Mouse (Mus musculus) heart, postnatal 0 days (tissue): ENCODE measurements around the gene Lhfpl2. TPM values are rescaled to one million over a fixed set of nuclear protein-coding genes. Genes with fewer than 3 reads are reported as not detected.
A peak's percentile ranks its signal among the peaks of the same experiment; 100 is the strongest.

Experiments used
- ATAC-seq: fragments of 200-750 bp; cut with Nextera tagmentation; 2 replicates; pipeline ENCODE4 v1.8.0; 2017; ENCODE audit warnings: low read depth, moderate number of reproducible peaks, moderate library complexity; ENCODE audit not compliant: insufficient read depth
- DNase-seq: peaks from one replicate; pipeline ENCODE4 v3.0.0-alpha.2; 2016; ENCODE audit warnings: low spot score
- H3K27ac ChIP-seq: fragments of 300-500 bp; sonication (generic); 2 replicates; pipeline ENCODE4 v1.5.1; 2014; ENCODE audit warnings: low read depth, mild to moderate bottlenecking
- H3K27me3 ChIP-seq: fragments of 300-500 bp; sonication (generic); 2 replicates; pipeline ENCODE4 v1.6.1; 2014; ENCODE audit warnings: low read length, mixed read lengths; ENCODE audit not compliant: control insufficient read depth, insufficient read depth
- H3K36me3 ChIP-seq: fragments of 300-500 bp; sonication (generic); replicated peaks from 2 replicates; pipeline ENCODE4 v1.6.1; 2014; ENCODE audit warnings: low read length, mixed read lengths; ENCODE audit not compliant: control insufficient read depth, insufficient read depth
- H3K4me1 ChIP-seq: fragments of 300-500 bp; sonication (generic); 2 replicates; pipeline ENCODE4 v1.6.1; 2014; ENCODE audit warnings: antibody characterized with exemption; ENCODE audit not compliant: control insufficient read depth, insufficient read depth
- H3K4me2 ChIP-seq: fragments of 300-500 bp; sonication (generic); 2 replicates; pipeline ENCODE4 v1.6.1; 2014; ENCODE audit warnings: low read depth, mild to moderate bottlenecking, low read length, moderate library complexity
- H3K4me3 ChIP-seq: fragments of 300-500 bp; sonication (generic); 2 replicates; pipeline ENCODE4 v1.5.1; 2014; ENCODE audit warnings: low read depth, low read length
- H3K9ac ChIP-seq: fragments of 300-500 bp; sonication (generic); replicated peaks from 2 replicates; pipeline ENCODE4 v1.6.1; 2014; ENCODE audit warnings: low read depth, low read length, mixed read lengths
- H3K9me3 ChIP-seq: fragments of 300-500 bp; sonication (generic); replicated peaks from 2 replicates; pipeline ENCODE4 v1.6.1; 2016; ENCODE audit warnings: low read length; ENCODE audit not compliant: control insufficient read depth
- CTCF ChIP-seq: IDR thresholded peaks from 2 replicates; pipeline ENCODE4 v1.5.1; 2016; ENCODE audit warnings: antibody characterized with exemption, control low read depth, low read depth
- EP300 ChIP-seq: IDR thresholded peaks from 2 replicates; pipeline ENCODE4 v1.6.1; 2016; ENCODE audit warnings: antibody characterized with exemption, low read depth
- WGBS: fragments of 180-500 bp; shearing (Covaris S2); extraction: QIAGEN DNeasy Blood & Tissue Kit; methylation state at CpG from one replicate; pipeline ENCODE4 v1.1.7; 2014; 5-methylcytosine and 5-hydroxymethylcytosine counted together
- polyA plus RNA-seq: library from polyadenylated mRNA; unstranded; fragments of >200 nt; fragmentation: Nextera tagmentation; extraction: Ambion mirVana; gene quantifications from 2 replicates; pipeline ENCODE4 v1.2.1, GENCODE M21; 2015
- total RNA-seq: library from RNA; depleted of rRNA; stranded (reverse); fragments of >200 nt; gene quantifications from 2 replicates; pipeline ENCODE4 v1.2.3, GENCODE M21; 2014; ENCODE audit warnings: low replicate concordance

Gene Lhfpl2
- total and polyA plus RNA-seq, 2 experiments from 2014 or later = 10.8 to 22.5 TPM

DNA sequence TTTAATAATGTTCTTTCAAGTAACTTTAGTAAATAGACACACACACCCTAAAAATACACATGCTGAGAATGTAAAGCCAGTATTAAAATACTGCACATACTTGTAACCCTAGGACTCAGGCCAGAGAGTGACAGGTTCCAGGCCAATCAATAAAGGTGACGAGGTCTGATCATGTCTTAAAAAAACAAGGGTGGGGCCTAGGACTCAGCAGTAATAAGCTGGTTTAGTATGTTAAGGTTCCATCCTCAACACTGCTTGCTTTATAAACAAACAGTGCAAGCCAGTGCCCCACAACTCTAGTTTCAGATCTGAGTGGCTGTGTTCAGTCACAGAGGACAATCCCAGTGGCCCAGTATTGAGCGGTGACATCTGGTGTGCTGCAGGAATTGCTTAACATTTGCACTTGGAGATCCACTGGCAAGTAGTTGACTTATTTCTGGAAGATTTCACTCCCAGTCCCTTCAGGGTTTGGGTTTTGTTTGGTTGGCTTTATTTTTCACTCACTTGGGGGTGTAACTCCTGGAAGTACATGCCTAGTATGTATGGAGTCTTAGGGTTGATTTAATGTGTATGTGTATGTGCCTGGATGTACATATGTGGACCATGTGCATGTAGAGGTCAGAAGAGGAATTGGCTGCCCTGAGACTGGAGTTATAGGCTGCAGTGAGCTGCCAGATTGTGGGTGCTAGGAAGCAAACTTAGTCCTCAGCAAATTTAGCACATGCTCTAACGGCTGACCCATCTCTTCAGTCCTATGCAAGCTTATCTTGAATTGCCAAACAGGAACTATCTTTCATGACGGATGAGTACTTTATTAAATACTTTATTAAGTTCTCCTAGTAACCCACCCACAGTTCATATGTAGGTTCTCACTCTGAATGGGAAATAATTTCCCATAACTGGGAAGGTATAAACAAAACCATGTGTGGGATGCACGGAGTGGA lies 123.2 kb downstream of the Lhfpl2 start:
- ATAC-seq (no peak), DNase-seq (no peak)
- TF ChIP-seq CTCF = no peak
- TF ChIP-seq EP300 = no peak
- H3K27ac ChIP-seq = no peak overlapping the region
- H3K4me1 ChIP-seq = peaks cover 23% of the 10 kb centered on the region
- 80% methylated on average over 5 of the region's 5 CpGs for WGBS
- H3K4me3 ChIP-seq = no peak overlapping the region
- no peak overlapping the region for H3K9ac ChIP-seq
- no peaks in the 10 kb centered on the region for H3K9me3 ChIP-seq
- no peaks in the 10 kb centered on the region for H3K36me3 ChIP-seq
- no peaks in the 10 kb centered on the region for H3K27me3 ChIP-seq
- no peak overlapping the region for H3K4me2 ChIP-seq

- H3K4me3 ChIP-seq = no peak overlapping the region
- H3K27me3 ChIP-seq = no peaks in the 10 kb centered on the region
- DNase-seq (no peak), ATAC-seq (no peak)
- H3K27ac ChIP-seq = no peak overlapping the region
- H3K9me3 ChIP-seq = no peaks in the 10 kb centered on the region
- peaks cover 23% of the 10 kb centered on the region for H3K4me1 ChIP-seq
- H3K4me2 ChIP-seq = no peak overlapping the region
- no peak overlapping the region for H3K9ac ChIP-seq
- WGBS = 87% methylated on average over 5 of the region's 5 CpGs
- H3K36me3 ChIP-seq = no peaks in the 10 kb centered on the region
- no peak for TF ChIP-seq EP300
- no peak for TF ChIP-seq CTCF
Observed at GRCm38 (mm10) chr13:94182026-94182425, 124.4 kb downstream of the Lhfpl2 start.

DNA sequence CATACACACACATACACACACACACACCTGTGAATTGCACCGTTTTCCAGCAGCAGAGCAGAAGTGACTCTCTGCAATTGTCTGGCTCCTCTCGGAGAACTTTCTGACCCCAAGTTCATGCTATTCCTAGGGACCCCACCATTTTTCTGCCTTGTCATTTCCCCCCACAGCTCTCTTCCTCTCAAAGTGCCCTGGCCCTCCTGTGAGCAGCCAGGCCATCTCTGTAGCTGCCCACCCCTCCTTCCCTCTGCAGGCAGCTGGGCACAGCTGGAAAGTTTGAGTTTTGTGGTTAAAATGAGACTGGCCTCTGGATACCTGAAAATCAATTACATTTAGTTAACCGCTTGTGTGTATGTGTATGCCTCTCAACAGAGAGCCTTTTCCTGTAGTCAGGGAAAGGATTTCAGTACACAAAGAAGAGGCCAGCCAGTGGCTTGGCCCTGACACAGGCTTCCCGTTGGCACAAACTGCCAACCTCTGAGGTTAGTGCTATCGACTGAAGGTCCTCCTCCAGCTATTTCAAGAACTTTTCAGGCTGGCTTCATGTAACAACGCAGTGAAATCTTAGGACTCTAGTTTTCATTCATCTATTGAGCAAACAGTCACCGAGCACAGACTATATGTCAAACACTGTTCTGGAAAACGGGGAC lies 125.9 kb downstream of the Lhfpl2 start:
- 66% methylated on average over 8 of the region's 8 CpGs for WGBS
- H3K4me2 ChIP-seq = no peak overlapping the region
- no peak overlapping the region for H3K9ac ChIP-seq
- DNase-seq (no peak), ATAC-seq (no peak)
- no peak overlapping the region for H3K4me3 ChIP-seq
- no peaks in the 10 kb centered on the region for H3K9me3 ChIP-seq
- no peaks in the 10 kb centered on the region for H3K36me3 ChIP-seq
- no peak overlapping the region for H3K27ac ChIP-seq
- TF ChIP-seq CTCF (no peak), EP300 (no peak)
- peaks cover 23% of the 10 kb centered on the region for H3K4me1 ChIP-seq
- H3K27me3 ChIP-seq = no peaks in the 10 kb centered on the region

GRCm38 (mm10) chr13:94184726-94185456 lies 127.3 kb downstream of the Lhfpl2 start:
- H3K4me1 ChIP-seq = peaks cover 18% of the 10 kb centered on the region

DNA sequence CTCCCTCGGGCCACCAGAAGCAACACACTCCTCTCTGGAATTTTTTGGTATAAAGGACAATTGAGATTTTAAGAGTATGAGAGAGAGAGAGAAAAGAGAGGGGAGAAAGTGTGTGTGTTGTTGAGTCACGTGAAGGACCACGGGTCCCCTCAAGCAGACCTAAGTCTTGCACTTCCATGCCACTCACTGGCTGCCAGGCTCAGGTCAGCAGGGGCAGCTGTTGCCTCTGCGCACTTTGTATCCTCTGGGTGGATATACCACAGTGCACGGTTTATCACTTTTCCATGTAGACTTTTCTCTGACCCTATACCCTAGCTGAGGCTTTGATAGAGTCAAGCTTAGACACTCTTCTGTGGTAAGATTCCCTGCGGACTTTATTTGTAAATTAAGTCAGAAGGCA lies 128.0 kb downstream of the Lhfpl2 start:
- WGBS = 79% methylated on average over 5 of the region's 6 CpGs
- Histone ChIP-seq H3K4me3 (no peak overlapping the region), H3K27ac (no peak overlapping the region), H3K4me1 (peaks cover 18% of the 10 kb centered on the region), H3K36me3 (no peaks in the 10 kb centered on the region), H3K27me3 (no peaks in the 10 kb centered on the region), H3K9ac (no peak overlapping the region), H3K9me3 (no peaks in the 10 kb centered on the region), H3K4me2 (no peak overlapping the region)
- TF ChIP-seq CTCF (no peak), EP300 (no peak)
- no peak for DNase-seq
- ATAC-seq = no peak

More at GRCm38 (mm10) chr13:94184726-94185456, 127.3 kb downstream of the Lhfpl2 start:
- Histone ChIP-seq H3K9me3 (no peaks in the 10 kb centered on the region), H3K4me3 (no peak overlapping the region), H3K9ac (no peak overlapping the region), H3K4me2 (no peak overlapping the region), H3K27me3 (no peaks in the 10 kb centered on the region), H3K27ac (no peak overlapping the region), H3K36me3 (no peaks in the 10 kb centered on the region)
- 59% methylated on average over 10 of the region's 10 CpGs for WGBS
- ATAC-seq (peak; percentile 27), DNase-seq (no peak)
- no peak for TF ChIP-seq CTCF
- TF ChIP-seq EP300 = no peak
